Mouse (Mus musculus): Measurements from ENCODE around the gene Pramef25. TPM values are rescaled to one million over a fixed set of nuclear protein-coding genes. Genes with fewer than 3 reads are reported as not detected.
"Not testable (repeated sequence)": the region's sequence is repeated elsewhere in the genome, so short reads cannot be mapped to it uniquely, and the experiment has no call there.

The Pramef25 gene
- not detected in 2 replicates for polyA plus RNA-seq (2016; fragmentation: Nextera tagmentation; extraction: Ambion mirVana)

GRCm38 (mm10) chr4:143950916-143951315, at the start of gene Pramef25:
Gene Pramef25 (minus strand): TSS chr4:143951016.
- H3K27me3 ChIP-seq (ENCODE audit: insufficient read depth, poor library complexity, severe bottlenecking); H3K4me1 ChIP-seq (replicated peaks); DNase-seq (ENCODE audit: low spot score); H3K36me3 ChIP-seq; H3K4me3 ChIP-seq; H3K27ac ChIP-seq: not testable (repeated sequence)
- 82% methylated on average over 1 of the region's 1 CpGs for WGBS
- H3K9me3 ChIP-seq = peaks cover 44% of the 10 kb centered on the region

DNA sequence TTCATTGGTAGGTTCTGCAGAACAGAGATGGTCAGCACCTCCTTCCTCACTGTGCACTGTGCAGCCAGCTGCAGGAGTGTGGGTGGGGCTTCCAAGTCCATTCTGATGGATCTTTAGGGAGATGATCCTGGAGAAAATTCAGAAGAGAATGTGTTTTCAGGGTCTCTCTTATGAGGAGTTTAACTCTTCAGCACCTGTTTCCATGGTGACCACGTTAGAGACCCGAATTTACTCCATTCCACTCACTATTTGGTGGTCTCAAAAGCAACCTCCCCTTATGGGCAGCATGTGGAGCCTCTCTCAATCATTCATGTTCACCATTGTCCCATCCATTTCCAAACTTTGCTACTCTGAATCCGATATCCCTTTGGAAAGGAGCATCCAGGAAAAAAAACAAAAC, 43.5 kb upstream of the Pramef25 start, which contains the start of gene Pramef17:
Gene Pramef17, minus strand, starts transcription at position 101 of the 400 bp plus-strand sequence.
- H3K4me1 ChIP-seq (replicated peaks); H3K4me3 ChIP-seq; H3K27me3 ChIP-seq (ENCODE audit: insufficient read depth, poor library complexity, severe bottlenecking); H3K36me3 ChIP-seq; H3K27ac ChIP-seq; DNase-seq (ENCODE audit: low spot score): not testable (repeated sequence)
- H3K9me3 ChIP-seq = peaks cover 18% of the 10 kb centered on the region
- 76% methylated on average over 3 of the region's 3 CpGs for WGBS

DNA sequence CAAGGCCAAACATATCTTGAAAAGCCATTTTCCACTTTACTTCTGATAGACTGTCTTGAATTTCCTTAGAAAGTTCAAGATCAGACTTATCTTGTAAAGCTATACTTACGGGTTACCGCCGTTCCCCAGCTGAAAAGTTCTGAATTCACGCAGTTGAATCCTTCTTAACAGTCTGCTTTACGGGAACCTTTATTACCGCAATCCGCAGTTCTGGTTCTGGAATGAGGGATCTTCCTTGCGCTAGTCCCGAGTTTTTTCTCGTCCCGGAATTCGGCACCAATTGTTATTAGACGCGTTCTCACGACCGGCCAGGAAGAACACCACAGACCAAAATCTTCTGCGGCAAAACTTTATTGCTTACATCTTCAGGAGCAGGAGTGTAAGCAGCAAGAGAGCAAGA, 37.3 kb upstream of the Pramef25 start:
- WGBS = 94% methylated on average over 17 of the region's 17 CpGs
- not testable (repeated sequence) for H3K4me3 ChIP-seq; H3K36me3 ChIP-seq; H3K27me3 ChIP-seq (ENCODE audit: insufficient read depth, poor library complexity, severe bottlenecking); DNase-seq (ENCODE audit: low spot score); H3K4me1 ChIP-seq (replicated peaks); H3K27ac ChIP-seq; H3K9me3 ChIP-seq

GRCm38 (mm10) chr4:143987475-143987941, 36.7 kb upstream of the Pramef25 start:
- WGBS = 83% methylated on average over 14 of the region's 17 CpGs
- H3K27ac ChIP-seq; H3K4me1 ChIP-seq (replicated peaks); H3K4me3 ChIP-seq; H3K27me3 ChIP-seq (ENCODE audit: insufficient read depth, poor library complexity, severe bottlenecking); DNase-seq (ENCODE audit: low spot score); H3K9me3 ChIP-seq; H3K36me3 ChIP-seq: not testable (repeated sequence)

DNA sequence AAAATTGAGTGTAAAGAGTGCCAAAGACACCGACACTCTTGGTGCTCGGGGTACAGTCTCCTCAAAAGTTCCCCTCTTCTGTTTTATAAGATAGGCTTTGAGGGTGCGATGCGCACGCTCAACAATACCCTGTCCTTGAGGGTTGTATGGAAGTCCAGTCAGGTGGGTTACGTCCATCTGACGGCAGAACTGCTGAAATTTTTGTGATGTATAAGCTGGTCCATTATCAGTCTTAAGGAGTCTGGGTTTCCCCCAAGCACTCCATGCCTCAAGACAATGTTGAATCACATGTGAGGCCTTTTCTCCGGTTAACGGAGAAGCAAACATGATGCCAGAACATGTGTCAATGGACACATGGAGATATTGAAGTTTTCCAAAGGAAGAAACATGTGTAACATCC, 34.9 kb upstream of the Pramef25 start:
- H3K4me3 ChIP-seq; H3K27me3 ChIP-seq (ENCODE audit: insufficient read depth, poor library complexity, severe bottlenecking); H3K36me3 ChIP-seq; DNase-seq (ENCODE audit: low spot score); H3K4me1 ChIP-seq (replicated peaks); H3K27ac ChIP-seq: not testable (repeated sequence)
- peaks cover 12% of the 10 kb centered on the region; the same call in 1 of the 2 replicates for H3K9me3 ChIP-seq
- 95% methylated on average over 6 of the region's 9 CpGs for WGBS

DNA sequence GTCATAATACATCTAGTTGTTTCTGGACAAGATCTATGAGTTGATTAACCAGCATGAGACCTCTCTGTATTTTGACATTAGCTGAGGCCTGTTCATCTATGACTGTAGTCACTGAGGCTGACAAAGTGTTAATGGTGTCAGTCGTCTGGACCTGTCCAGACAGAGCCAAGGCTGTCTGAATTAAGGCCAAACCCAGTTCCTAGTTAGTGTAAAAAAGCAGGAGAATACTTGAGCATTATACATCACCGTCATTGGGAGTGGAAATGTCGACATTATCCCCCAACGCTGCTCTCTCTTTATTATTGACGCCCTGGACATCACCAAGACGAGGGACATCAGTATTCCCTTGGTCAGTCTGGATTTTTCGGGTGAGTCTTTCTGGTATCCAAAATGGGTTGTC, 34.3 kb upstream of the Pramef25 start:
- not testable (repeated sequence) for DNase-seq (ENCODE audit: low spot score); H3K4me3 ChIP-seq; H3K27ac ChIP-seq; H3K4me1 ChIP-seq (replicated peaks); H3K27me3 ChIP-seq (ENCODE audit: insufficient read depth, poor library complexity, severe bottlenecking); H3K36me3 ChIP-seq
- no CpG with 5 or more reads among the region's 7 CpGs for WGBS
- H3K9me3 ChIP-seq = peaks cover 12% of the 10 kb centered on the region; the same call in 1 of the 2 replicates

GRCm38 (mm10) chr4:143983446-143983845, 32.6 kb upstream of the Pramef25 start:
- H3K27me3 ChIP-seq (ENCODE audit: insufficient read depth, poor library complexity, severe bottlenecking); H3K36me3 ChIP-seq; DNase-seq (ENCODE audit: low spot score); H3K4me3 ChIP-seq; H3K27ac ChIP-seq; H3K4me1 ChIP-seq (replicated peaks): not testable (repeated sequence)
- peaks cover 15% of the 10 kb centered on the region for H3K9me3 ChIP-seq
- WGBS = 56% methylated on average over 1 of the region's 1 CpGs

DNA sequence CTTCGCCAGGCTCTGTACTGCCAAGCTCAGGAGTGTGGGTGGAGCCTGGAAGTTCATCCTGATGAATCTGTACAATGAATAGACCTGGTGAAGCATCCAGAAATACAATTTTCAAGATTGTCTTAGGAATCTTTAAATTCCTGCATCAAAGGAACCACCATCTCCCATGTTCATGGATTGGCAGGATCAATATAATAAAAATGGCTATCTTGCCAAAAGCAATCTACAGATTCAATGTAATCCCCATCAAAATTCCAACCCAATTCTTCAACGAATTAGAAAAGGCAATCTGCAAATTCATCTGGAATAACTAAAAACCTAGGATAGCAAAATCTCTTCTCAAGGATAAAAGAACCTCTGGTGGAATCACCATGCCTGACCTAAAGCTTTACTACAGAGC, 16.0 kb upstream of the Pramef25 start, which contains the start of gene Gm13101:
Gene Gm13101, minus strand, starts transcription at position 101 of the 400 bp plus-strand sequence.
- not testable (repeated sequence) for H3K4me1 ChIP-seq (replicated peaks); H3K36me3 ChIP-seq; H3K27ac ChIP-seq; DNase-seq (ENCODE audit: low spot score); H3K27me3 ChIP-seq (ENCODE audit: insufficient read depth, poor library complexity, severe bottlenecking); H3K4me3 ChIP-seq
- WGBS = 57% methylated on average over 2 of the region's 2 CpGs
- peaks cover 30% of the 10 kb centered on the region; the same call in 1 of the 2 replicates for H3K9me3 ChIP-seq

- not testable (repeated sequence) for H3K27me3 ChIP-seq (ENCODE audit: insufficient read depth, poor library complexity, severe bottlenecking); H3K4me1 ChIP-seq (replicated peaks); H3K36me3 ChIP-seq; DNase-seq (ENCODE audit: low spot score); H3K27ac ChIP-seq; H3K4me3 ChIP-seq
- peaks cover 45% of the 10 kb centered on the region for H3K9me3 ChIP-seq
- WGBS = 82% methylated on average over 1 of the region's 1 CpGs
Measured at GRCm38 (mm10) chr4:143900280-143900679, 50.5 kb downstream of the Pramef25 start, which contains the start of gene Pramef6. Gene Pramef6 (minus strand): TSS chr4:143900380.

Other genes with a start within 250 kb of the Pramef25 start
- gene Gm13089, start 248.3 kb downstream of the Pramef25 start, polyA plus RNA-seq (2016; fragmentation: Nextera tagmentation; extraction: Ambion mirVana) = not detected in 2 replicates
- not detected in 2 replicates for gene Gm13078, start 231.6 kb downstream of the Pramef25 start, polyA plus RNA-seq (2016; fragmentation: Nextera tagmentation; extraction: Ambion mirVana)
- gene Gm13023, start 161.7 kb downstream of the Pramef25 start, polyA plus RNA-seq (2016; fragmentation: Nextera tagmentation; extraction: Ambion mirVana) = not detected in 2 replicates
- not detected in 2 replicates for gene Gm13084, start 134.9 kb downstream of the Pramef25 start, polyA plus RNA-seq (2016; fragmentation: Nextera tagmentation; extraction: Ambion mirVana)
- gene Gm13103, start 104.5 kb downstream of the Pramef25 start, polyA plus RNA-seq (2016; fragmentation: Nextera tagmentation; extraction: Ambion mirVana) = not detected in 2 replicates
- gene Pramef6, start 50.6 kb downstream of the Pramef25 start, polyA plus RNA-seq (2016; fragmentation: Nextera tagmentation; extraction: Ambion mirVana) = not detected in 2 replicates
- not detected in 2 replicates for gene Gm13101, start 15.9 kb upstream of the Pramef25 start, polyA plus RNA-seq (2016; fragmentation: Nextera tagmentation; extraction: Ambion mirVana)
- not detected in 2 replicates for gene Pramef17, start 43.4 kb upstream of the Pramef25 start, polyA plus RNA-seq (2016; fragmentation: Nextera tagmentation; extraction: Ambion mirVana)
- gene Pramel4, start 108.1 kb upstream of the Pramef25 start, polyA plus RNA-seq (2016; fragmentation: Nextera tagmentation; extraction: Ambion mirVana) = not detected in 2 replicates
- not detected in 2 replicates for gene Gm13102, start 155.5 kb upstream of the Pramef25 start, polyA plus RNA-seq (2016; fragmentation: Nextera tagmentation; extraction: Ambion mirVana)
- gene Oog3, start 211.6 kb upstream of the Pramef25 start, polyA plus RNA-seq (2016; fragmentation: Nextera tagmentation; extraction: Ambion mirVana) = not detected in 2 replicates
- not detected in 2 replicates for gene Oog2, start 239.7 kb upstream of the Pramef25 start, polyA plus RNA-seq (2016; fragmentation: Nextera tagmentation; extraction: Ambion mirVana)

All from hindbrain, embryonic 10.5 days (tissue).